Mouse (Mus musculus) thymus, adult 2 months (tissue): ENCODE measurements around the gene Gpr107. TPM values are rescaled to one million over a fixed set of nuclear protein-coding genes. Genes with fewer than 3 reads are reported as not detected.

Experiments used
- DNase-seq: peaks from one replicate; pipeline ENCODE4 v3.0.0; 2021
- H3K27ac ChIP-seq: fragments of 200-500 bp; 2 replicates; pipeline ENCODE4 v1.5.1; 2012; ENCODE audit warnings: low read length, control low read depth; ENCODE audit not compliant: control insufficient read depth, insufficient read depth
- H3K27me3 ChIP-seq: fragments of 200-500 bp; 2 replicates; pipeline ENCODE4 v1.6.1; 2012; ENCODE audit warnings: mild to moderate bottlenecking, low read length, moderate library complexity, mixed read lengths; ENCODE audit not compliant: control insufficient read depth, insufficient read depth
- H3K36me3 ChIP-seq: fragments of 200-500 bp; 2 replicates; pipeline ENCODE4 v1.6.1; 2012; ENCODE audit warnings: mild to moderate bottlenecking, low read length, moderate library complexity; ENCODE audit not compliant: control insufficient read depth, insufficient read depth
- H3K4me1 ChIP-seq: fragments of 200-500 bp; replicated peaks from 2 replicates; pipeline ENCODE4 v1.6.1; 2012; ENCODE audit warnings: low read length; ENCODE audit not compliant: control insufficient read depth, insufficient read depth
- H3K4me3 ChIP-seq: fragments of 200-500 bp; 2 replicates; pipeline ENCODE4 v1.5.1; 2012; ENCODE audit warnings: mild to moderate bottlenecking, low read length, control low read depth, moderate library complexity; ENCODE audit not compliant: control insufficient read depth, insufficient read depth
- CTCF ChIP-seq: fragments of 200-500 bp; IDR thresholded peaks from 2 replicates; pipeline ENCODE4 v1.5.1; 2012; ENCODE audit warnings: mild to moderate bottlenecking, control low read depth, low read length, moderate library complexity, borderline replicate concordance; ENCODE audit not compliant: control insufficient read depth, poor library complexity, insufficient read depth; ENCODE audit errors: extremely low read depth
- POLR2A ChIP-seq: fragments of 200-500 bp; IDR thresholded peaks from 2 replicates; pipeline ENCODE4 v1.6.1; 2012; ENCODE audit warnings: mild to moderate bottlenecking, low read length, control low read depth, moderate library complexity; ENCODE audit not compliant: control insufficient read depth, poor library complexity, insufficient read depth; ENCODE audit errors: extremely low read depth
- WGBS: fragments of 180-500 bp; shearing (Covaris S2); methylation state at CpG from one replicate; pipeline ENCODE4 v1.1.7; 2018; 5-methylcytosine and 5-hydroxymethylcytosine counted together
- polyA plus RNA-seq: library from polyadenylated mRNA; depleted of rRNA; stranded (reverse); fragments of >200 nt; gene quantifications from 2 replicates; pipeline ENCODE4 v1.2.3, GENCODE M21; 2012

Gene Gpr107
- polyA plus RNA-seq, 1 experiment = 33.2 TPM

- DNase-seq = no peak
- H3K4me3 ChIP-seq = peak overlapping the region; percentile 55; the same call in 1 of the 2 replicates
- TF ChIP-seq CTCF (no peak), POLR2A (no peak)
These were observed 92.9 kb downstream of the Gpr107 start for GRCm38 (mm10) chr2:31245051-31245450.

GRCm38 (mm10) chr2:31245491-31246141 lies 93.5 kb downstream of the Gpr107 start, which contains the start of gene Ncs1:
Gene Ncs1 (plus strand): TSS chr2:31245823.
- Histone ChIP-seq H3K27me3 (peaks cover 17% of the 10 kb centered on the region), H3K4me3 (peak within 1 kb of the TSS; percentile 55), H3K27ac (no peak within 1 kb of the TSS), H3K36me3 (no peaks in the 10 kb centered on the region), H3K4me1 (peaks cover 16% of the 10 kb centered on the region)
- no peak for TF ChIP-seq POLR2A
- TF ChIP-seq CTCF = no peak
- peak; percentile 29 for DNase-seq
- 2% methylated on average over 81 of the region's 89 CpGs for WGBS

More at GRCm38 (mm10) chr2:31245051-31245450, 92.9 kb downstream of the Gpr107 start:
- peaks cover 17% of the 10 kb centered on the region for H3K27me3 ChIP-seq
- no peak overlapping the region for H3K27ac ChIP-seq
- no peaks in the 10 kb centered on the region for H3K36me3 ChIP-seq
- WGBS = 63% methylated on average over 5 of the region's 5 CpGs
- H3K4me1 ChIP-seq = peaks cover 16% of the 10 kb centered on the region

GRCm38 (mm10) chr2:31246251-31246971 lies 94.3 kb downstream of the Gpr107 start:
- DNase-seq = peak; percentile 18
- Histone ChIP-seq H3K4me3 (peak overlapping the region; percentile 55), H3K36me3 (no peaks in the 10 kb centered on the region), H3K4me1 (peaks cover 16% of the 10 kb centered on the region), H3K27me3 (peaks cover 17% of the 10 kb centered on the region), H3K27ac (no peak overlapping the region)
- TF ChIP-seq CTCF = no peak
- 3% methylated on average over 41 of the region's 41 CpGs for WGBS

GRCm38 (mm10) chr2:31248856-31249255 lies 96.7 kb downstream of the Gpr107 start:
- H3K4me1 ChIP-seq = peaks cover 16% of the 10 kb centered on the region
- WGBS = 90% methylated on average over 6 of the region's 6 CpGs
- no peaks in the 10 kb centered on the region for H3K36me3 ChIP-seq
- DNase-seq = no peak
- H3K27me3 ChIP-seq = peaks cover 17% of the 10 kb centered on the region
- H3K27ac ChIP-seq = no peak overlapping the region
- TF ChIP-seq POLR2A (no peak), CTCF (no peak)
- H3K4me3 ChIP-seq = no peak overlapping the region

- TF ChIP-seq POLR2A (no peak), CTCF (no peak)
- no peak for DNase-seq
- Histone ChIP-seq H3K27me3 (no peaks in the 10 kb centered on the region; the same call in 1 of the 2 replicates), H3K4me3 (no peak overlapping the region), H3K27ac (no peak overlapping the region), H3K4me1 (peaks cover 14% of the 10 kb centered on the region), H3K36me3 (no peaks in the 10 kb centered on the region)
- 94% methylated on average over 4 of the region's 4 CpGs for WGBS
These were observed 100.1 kb downstream of the Gpr107 start for GRCm38 (mm10) chr2:31252167-31252566.

GRCm38 (mm10) chr2:31253463-31253862 lies 101.3 kb downstream of the Gpr107 start:
- Histone ChIP-seq H3K27ac (no peak overlapping the region), H3K4me1 (peaks cover 24% of the 10 kb centered on the region), H3K27me3 (no peaks in the 10 kb centered on the region), H3K36me3 (no peaks in the 10 kb centered on the region), H3K4me3 (no peak overlapping the region)
- TF ChIP-seq CTCF = no peak
- no peak for TF ChIP-seq POLR2A
- 97% methylated on average over 3 of the region's 3 CpGs for WGBS
- no peak for DNase-seq
